Mouse (Mus musculus) ES-Bruce4 (cell line): Measurements from ENCODE around the gene Tmem116. TPM values are rescaled to one million over a fixed set of nuclear protein-coding genes. Genes with fewer than 3 reads are reported as not detected.
A peak's percentile ranks its signal among the peaks of the same experiment; 100 is the strongest.

Experiments
- H3K27ac ChIP-seq: 2 replicates; pipeline ENCODE4 v1.5.1; 2012; ENCODE audit warnings: low read length, inconsistent platforms; ENCODE audit not compliant: insufficient read depth
- H3K27me3 ChIP-seq: 2 replicates; pipeline ENCODE4 v1.6.1; 2012; ENCODE audit warnings: mild to moderate bottlenecking, low read length, inconsistent platforms; ENCODE audit not compliant: control insufficient read depth, poor library complexity, insufficient read depth, severe bottlenecking
- H3K36me3 ChIP-seq: 2 replicates; pipeline ENCODE4 v1.6.1; 2012; ENCODE audit warnings: inconsistent platforms, mild to moderate bottlenecking, low read length, moderate library complexity; ENCODE audit not compliant: control insufficient read depth, poor library complexity, insufficient read depth, severe bottlenecking
- H3K4me1 ChIP-seq: one replicate; pipeline ENCODE4 v1.8.1; 2011; ENCODE audit warnings: low read length; ENCODE audit not compliant: control insufficient read depth, insufficient read depth
- H3K4me3 ChIP-seq: 2 replicates; pipeline ENCODE4 v1.5.1; 2011; ENCODE audit warnings: low read depth, mild to moderate bottlenecking, low read length
- H3K9ac ChIP-seq: 2 replicates; pipeline ENCODE4 v1.6.1; 2012; ENCODE audit warnings: low read depth, mild to moderate bottlenecking, inconsistent platforms; ENCODE audit not compliant: poor library complexity, severe bottlenecking
- H3K9me3 ChIP-seq: replicated peaks from 2 replicates; pipeline ENCODE4 v1.6.1; 2012; ENCODE audit warnings: mild to moderate bottlenecking, low read length, inconsistent platforms; ENCODE audit not compliant: control insufficient read depth, poor library complexity, insufficient read depth, severe bottlenecking
- CTCF ChIP-seq: IDR thresholded peaks from one replicate; pipeline ENCODE4 v1.8.1; 2011; ENCODE audit warnings: low read depth, low read length
- EP300 ChIP-seq: IDR thresholded peaks from 2 replicates; pipeline ENCODE4 v1.6.1; 2011; ENCODE audit warnings: low read depth, low read length; ENCODE audit not compliant: insufficient read depth
- POLR2A ChIP-seq: IDR thresholded peaks from one replicate; pipeline ENCODE4 v1.8.1; 2011; ENCODE audit warnings: low read length; ENCODE audit not compliant: insufficient read depth
- polyA plus RNA-seq: library from polyadenylated mRNA; stranded (reverse); fragments of >200 nt; gene quantifications from 2 replicates; pipeline ENCODE4 v1.2.4, GENCODE M21; 2011; ENCODE audit warnings: low read depth; ENCODE audit not compliant: missing spikeins, insufficient read depth, insufficient read length

Gene Tmem116
- polyA plus RNA-seq, 1 experiment: 7.8 TPM

DNA sequence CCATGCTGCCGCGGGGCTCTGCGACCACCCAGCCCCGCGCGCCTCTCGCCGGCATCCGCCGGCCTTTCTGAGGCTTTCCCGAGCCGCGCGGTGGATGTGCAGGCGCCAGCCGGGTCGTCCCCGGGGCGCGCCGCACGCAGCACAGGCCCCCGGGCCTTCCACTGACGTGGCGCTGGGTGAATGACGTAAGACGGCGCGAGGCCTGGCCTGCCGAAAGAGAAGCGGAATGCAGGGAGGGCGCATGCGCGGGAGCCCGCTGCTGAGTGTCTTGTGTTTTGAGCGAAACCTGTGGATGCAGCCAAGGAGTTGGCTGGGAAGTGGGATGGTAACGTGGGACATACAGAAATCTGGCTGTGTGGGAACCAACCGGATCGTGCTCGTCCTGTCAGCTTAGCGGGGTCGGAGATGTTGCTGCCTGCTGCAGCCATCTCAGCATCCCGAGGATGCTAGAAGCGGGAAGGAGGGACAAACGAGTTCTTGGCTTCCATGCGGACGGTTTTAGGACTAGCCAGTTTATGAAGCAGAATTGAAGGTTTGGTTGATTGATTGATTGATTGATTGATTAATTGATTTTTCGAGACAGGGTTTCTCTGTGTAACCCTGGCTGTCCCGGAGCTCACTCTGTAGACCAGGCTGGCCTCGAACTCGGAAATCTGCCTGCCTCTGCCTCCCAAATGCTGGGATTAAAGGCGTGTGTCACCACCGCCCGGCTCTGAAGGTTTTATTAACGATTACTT, 94.3 kb downstream of the Tmem116 start, which contains the start of gene Mapkapk5:
Gene Mapkapk5, minus strand, starts transcription at position 113 of the 737 bp plus-strand sequence.
- H3K9ac ChIP-seq: peak within 1 kb of the TSS; percentile 94
- peak within 1 kb of the TSS; percentile 97 for H3K4me3 ChIP-seq
- TF ChIP-seq EP300: 0 out of 2 replicates have a peak, but pooled peaks have one; percentile 26
- no peak for TF ChIP-seq CTCF
- TF ChIP-seq POLR2A: peak; percentile 86
- 0 out of 2 replicates have a peak within 1 kb of the TSS, but pooled peaks have one; percentile 5 for H3K27ac ChIP-seq
- H3K36me3 ChIP-seq: no peaks in the 10 kb centered on the region
- H3K4me1 ChIP-seq: no peaks in the 10 kb centered on the region
- no peaks in the 10 kb centered on the region for H3K27me3 ChIP-seq
- no peaks in the 10 kb centered on the region for H3K9me3 ChIP-seq

- Histone ChIP-seq H3K27ac (no peak overlapping the region), H3K36me3 (no peaks in the 10 kb centered on the region)
Observed at GRCm38 (mm10) chr5:121546530-121546895, 94.8 kb downstream of the Tmem116 start.

GRCm38 (mm10) chr5:121547084-121547483, 95.4 kb downstream of the Tmem116 start:
- no peaks in the 10 kb centered on the region for H3K27me3 ChIP-seq
- H3K36me3 ChIP-seq: no peaks in the 10 kb centered on the region
- no peak overlapping the region for H3K4me3 ChIP-seq
- H3K9me3 ChIP-seq: no peaks in the 10 kb centered on the region
- H3K9ac ChIP-seq: 0 out of 2 replicates have a peak overlapping the region, but pooled peaks have one; percentile 94
- no peak overlapping the region for H3K27ac ChIP-seq
- TF ChIP-seq POLR2A (no peak), EP300 (no peak), CTCF (no peak)
- H3K4me1 ChIP-seq: no peaks in the 10 kb centered on the region

More at GRCm38 (mm10) chr5:121546530-121546895, 94.8 kb downstream of the Tmem116 start:
- Histone ChIP-seq H3K4me1 (no peaks in the 10 kb centered on the region), H3K4me3 (peak overlapping the region; percentile 97), H3K9me3 (no peaks in the 10 kb centered on the region), H3K27me3 (no peaks in the 10 kb centered on the region), H3K9ac (peak overlapping the region; percentile 94)
- TF ChIP-seq POLR2A (no peak), CTCF (peak; percentile 45), EP300 (no peak)

- Histone ChIP-seq H3K4me3 (no peak overlapping the region), H3K4me1 (no peaks in the 10 kb centered on the region), H3K27me3 (no peaks in the 10 kb centered on the region), H3K9me3 (no peaks in the 10 kb centered on the region), H3K27ac (no peak overlapping the region), H3K36me3 (no peaks in the 10 kb centered on the region), H3K9ac (no peak overlapping the region)
- TF ChIP-seq EP300 (no peak), POLR2A (no peak), CTCF (no peak)
Observed at GRCm38 (mm10) chr5:121549196-121549595, 97.5 kb downstream of the Tmem116 start.

- no peaks in the 10 kb centered on the region for H3K4me1 ChIP-seq
- no peak overlapping the region for H3K9ac ChIP-seq
- TF ChIP-seq EP300 (no peak), POLR2A (no peak), CTCF (no peak)
Observed at GRCm38 (mm10) chr5:121562436-121562835, 110.7 kb downstream of the Tmem116 start.

DNA sequence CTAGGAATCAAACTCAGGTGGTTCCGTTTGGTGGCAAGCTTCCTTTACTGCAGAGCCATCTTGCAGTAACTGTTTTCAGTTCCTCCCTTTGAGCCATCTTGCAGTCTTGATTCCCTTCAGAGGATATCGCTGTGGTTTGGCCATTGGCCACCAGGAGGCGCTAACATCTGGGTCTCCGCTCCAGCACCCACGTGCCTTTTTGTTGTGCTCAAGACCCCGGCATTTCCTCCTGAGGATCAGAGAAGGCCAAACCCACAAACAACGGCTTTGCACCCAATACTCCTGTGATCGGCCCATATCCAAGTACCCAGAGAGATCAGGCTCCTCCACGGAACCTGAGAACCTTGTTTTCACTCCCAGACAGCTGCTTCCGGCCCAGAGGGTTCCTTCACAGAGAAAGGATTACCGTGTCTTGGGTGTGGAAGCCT, 112.8 kb downstream of the Tmem116 start:
- Histone ChIP-seq H3K4me3 (no peak overlapping the region), H3K27me3 (no peaks in the 10 kb centered on the region), H3K9ac (no peak overlapping the region), H3K9me3 (no peaks in the 10 kb centered on the region), H3K36me3 (no peaks in the 10 kb centered on the region), H3K27ac (no peak overlapping the region), H3K4me1 (no peaks in the 10 kb centered on the region)
- TF ChIP-seq POLR2A (no peak), CTCF (peak; percentile 87)

More at GRCm38 (mm10) chr5:121562436-121562835, 110.7 kb downstream of the Tmem116 start:
- H3K36me3 ChIP-seq: no peaks in the 10 kb centered on the region
- no peak overlapping the region for H3K4me3 ChIP-seq
- H3K27me3 ChIP-seq: no peaks in the 10 kb centered on the region
- no peaks in the 10 kb centered on the region for H3K9me3 ChIP-seq
- no peak overlapping the region for H3K27ac ChIP-seq
